Mouse (Mus musculus) liver, embryonic 11.5 days (tissue): ENCODE data around the gene B230219D22Rik. TPM values are rescaled to one million over a fixed set of nuclear protein-coding genes. Genes with fewer than 3 reads are reported as not detected.

Source experiments
- ATAC-seq: fragments of 200-750 bp; cut with Nextera tagmentation; replicated peaks from 2 replicates; pipeline ENCODE4 v1.8.0; 2017; ENCODE audit warnings: moderate number of reproducible peaks, mild to moderate bottlenecking, moderate TSS enrichment, moderate library complexity; ENCODE audit not compliant: low FRiP score
- DNase-seq: peaks from one replicate; pipeline ENCODE4 v3.0.0-alpha.2; 2017; ENCODE audit warnings: low spot score
- H3K27ac ChIP-seq: fragments of 300-500 bp; sonication (generic); 2 replicates; pipeline ENCODE4 v1.5.1; 2014; ENCODE audit warnings: mild to moderate bottlenecking, low read depth, low read length, control low read depth
- H3K27me3 ChIP-seq: fragments of 300-500 bp; sonication (generic); replicated peaks from 2 replicates; pipeline ENCODE4 v1.6.1; 2014; ENCODE audit warnings: low read length, mixed read lengths; ENCODE audit not compliant: control insufficient read depth, insufficient read depth
- H3K36me3 ChIP-seq: fragments of 300-500 bp; sonication (generic); 2 replicates; pipeline ENCODE4 v1.6.1; 2014; ENCODE audit warnings: mild to moderate bottlenecking, low read length, moderate library complexity, mixed read lengths; ENCODE audit not compliant: control insufficient read depth, insufficient read depth
- H3K4me1 ChIP-seq: fragments of 300-500 bp; sonication (generic); replicated peaks from 2 replicates; pipeline ENCODE4 v1.6.1; 2014; ENCODE audit warnings: low read length, mixed read lengths; ENCODE audit not compliant: control insufficient read depth, insufficient read depth
- H3K4me2 ChIP-seq: fragments of 300-500 bp; sonication (generic); 2 replicates; pipeline ENCODE4 v1.6.1; 2014; ENCODE audit warnings: mild to moderate bottlenecking, control low read depth, moderate library complexity
- H3K4me3 ChIP-seq: fragments of 300-500 bp; sonication (generic); 2 replicates; pipeline ENCODE4 v1.5.1; 2014; ENCODE audit warnings: low read depth, low read length, control low read depth
- H3K9ac ChIP-seq: fragments of 300-500 bp; sonication (generic); 2 replicates; pipeline ENCODE4 v1.6.1; 2014; ENCODE audit warnings: low read depth, low read length, control low read depth
- H3K9me3 ChIP-seq: fragments of 300-500 bp; sonication (generic); 2 replicates; pipeline ENCODE4 v1.6.1; 2016; ENCODE audit warnings: low read length, inconsistent platforms, mixed read lengths; ENCODE audit not compliant: control insufficient read depth
- WGBS: fragments of 180-500 bp; shearing (Covaris S2); extraction: QIAGEN DNeasy Blood & Tissue Kit; methylation state at CpG from one replicate; pipeline ENCODE4 v1.1.7; 2014; 5-methylcytosine and 5-hydroxymethylcytosine counted together
- polyA plus RNA-seq: library from polyadenylated mRNA; unstranded; fragments of >200 nt; fragmentation: Nextera tagmentation; extraction: Ambion mirVana; gene quantifications from 2 replicates; pipeline ENCODE4 v1.2.1, GENCODE M21; 2014

Gene B230219D22Rik
- polyA plus RNA-seq, 1 experiment from 2014 or later = 39.3 TPM

DNA sequence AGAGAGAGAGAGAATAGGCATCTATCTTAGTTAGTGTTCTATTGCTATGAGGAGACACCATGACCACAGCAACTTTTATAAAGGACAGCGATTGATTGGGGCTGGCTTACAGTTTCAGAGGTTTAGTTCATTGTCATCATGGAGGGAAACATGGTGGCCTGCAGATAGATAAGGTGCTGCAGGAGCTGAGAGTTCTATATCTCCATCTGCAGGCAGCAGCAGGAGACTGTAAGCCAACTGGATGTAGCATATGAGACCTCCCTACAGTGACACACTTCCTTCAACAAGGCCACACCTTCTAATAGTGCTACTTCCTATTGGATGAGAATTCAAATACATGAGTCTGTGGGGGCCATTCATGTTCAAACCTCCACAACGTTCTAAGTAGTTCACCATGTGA lies 39.2 kb downstream of the B230219D22Rik start:
- ATAC-seq (peak; percentile 47), DNase-seq (no peak)
- H3K36me3 ChIP-seq = no peaks in the 10 kb centered on the region
- no peak overlapping the region for H3K4me2 ChIP-seq
- no peaks in the 10 kb centered on the region for H3K27me3 ChIP-seq
- H3K9me3 ChIP-seq = no peaks in the 10 kb centered on the region
- no peaks in the 10 kb centered on the region for H3K4me1 ChIP-seq
- no peak overlapping the region for H3K9ac ChIP-seq
- 59% methylated on average over 2 of the region's 2 CpGs for WGBS
- H3K4me3 ChIP-seq = no peak overlapping the region
- no peak overlapping the region for H3K27ac ChIP-seq

DNA sequence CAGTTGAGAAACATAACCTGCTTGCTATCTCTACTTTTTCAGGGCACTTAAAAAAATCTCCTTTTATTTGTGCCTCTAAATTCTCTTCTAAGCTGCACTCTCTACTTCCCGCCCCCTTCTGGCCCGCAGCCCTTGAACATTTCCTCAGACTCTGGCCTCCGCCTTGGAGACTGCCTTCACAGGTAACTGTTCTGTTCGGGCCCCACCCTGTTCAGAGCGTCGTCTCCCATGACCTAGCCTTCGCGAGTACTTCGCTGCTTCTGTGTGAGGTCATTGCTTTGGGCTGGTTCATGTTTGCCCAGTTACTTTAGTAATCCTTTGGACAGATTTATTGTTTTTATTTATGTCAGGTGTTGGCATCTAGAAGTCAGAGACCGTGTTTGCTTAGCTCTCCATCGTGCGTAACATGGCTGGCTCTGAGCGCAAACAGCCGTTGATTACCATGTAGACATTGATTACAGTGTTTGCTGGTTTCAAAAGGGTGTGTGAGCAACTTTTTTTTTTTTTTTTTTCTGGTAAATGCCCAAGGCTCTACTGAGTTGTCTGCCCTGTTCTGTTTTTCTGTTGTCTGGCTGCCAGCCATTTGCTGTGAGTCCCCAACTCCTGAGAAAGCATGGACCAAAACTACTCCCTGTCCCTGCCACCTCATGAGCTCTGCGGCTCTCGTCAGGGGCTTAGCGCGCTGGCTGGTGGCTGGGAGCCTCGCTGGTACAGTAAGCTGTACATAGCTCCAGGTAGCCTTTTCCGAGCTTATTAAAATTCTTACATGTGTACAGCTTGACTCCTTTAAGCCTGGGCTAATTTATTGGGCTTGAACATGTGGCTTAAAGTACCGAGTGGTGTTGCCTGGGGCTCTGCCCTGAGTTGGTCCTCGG lies 40.9 kb downstream of the B230219D22Rik start:
- Histone ChIP-seq H3K36me3 (no peaks in the 10 kb centered on the region), H3K9me3 (no peaks in the 10 kb centered on the region), H3K27me3 (no peaks in the 10 kb centered on the region), H3K27ac (no peak overlapping the region), H3K4me1 (no peaks in the 10 kb centered on the region), H3K4me2 (no peak overlapping the region), H3K9ac (no peak overlapping the region), H3K4me3 (no peak overlapping the region)
- DNase-seq (no peak), ATAC-seq (no peak)
- WGBS = 90% methylated on average over 22 of the region's 22 CpGs

DNA sequence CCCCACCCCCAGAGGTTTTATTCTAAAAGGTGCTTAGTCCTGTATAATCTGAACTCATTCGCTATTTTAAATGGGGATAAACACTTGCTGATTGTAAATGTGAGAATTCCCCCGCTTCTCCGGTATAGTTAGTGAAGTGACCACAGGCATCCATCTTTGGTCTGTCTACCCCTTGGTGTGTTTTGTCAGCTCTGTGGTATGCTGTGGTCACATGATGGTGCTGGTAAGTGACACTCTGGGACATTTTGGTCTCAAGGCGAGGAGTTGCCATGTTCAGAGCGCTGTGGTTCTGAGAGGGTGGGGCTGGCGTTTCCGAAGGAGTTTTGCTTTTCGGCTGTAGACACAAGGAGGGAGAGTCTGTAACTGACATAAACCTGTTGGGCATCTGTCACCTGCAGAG lies 45.0 kb downstream of the B230219D22Rik start:
- no peaks in the 10 kb centered on the region for H3K9me3 ChIP-seq
- no peak overlapping the region for H3K4me3 ChIP-seq
- no peak for ATAC-seq
- no peak overlapping the region for H3K27ac ChIP-seq
- H3K4me1 ChIP-seq = no peaks in the 10 kb centered on the region
- DNase-seq = no peak
- no peak overlapping the region for H3K4me2 ChIP-seq
- WGBS = 90% methylated on average over 8 of the region's 8 CpGs
- no peak overlapping the region for H3K9ac ChIP-seq
- H3K36me3 ChIP-seq = no peaks in the 10 kb centered on the region
- no peaks in the 10 kb centered on the region for H3K27me3 ChIP-seq

DNA sequence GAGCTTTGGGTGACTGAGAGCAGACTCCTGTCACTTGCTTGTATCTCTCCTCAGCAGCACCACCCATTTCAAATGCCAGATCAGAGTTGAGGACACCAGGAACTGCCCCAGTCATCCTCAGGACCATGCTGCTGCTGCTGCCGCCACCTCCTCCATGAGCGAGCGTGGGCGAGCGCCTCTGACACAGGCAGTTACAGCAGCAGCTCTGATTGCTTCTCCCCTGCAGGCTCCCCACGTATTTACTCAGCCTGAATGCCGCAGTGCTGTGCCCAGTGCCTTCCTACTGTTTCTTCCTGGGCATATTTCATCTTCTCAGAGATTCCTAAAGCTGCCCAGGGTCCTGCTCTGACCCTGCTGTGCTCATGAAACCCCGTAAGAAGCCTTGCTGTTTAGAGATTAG lies 49.4 kb downstream of the B230219D22Rik start:
- Histone ChIP-seq H3K9ac (no peak overlapping the region), H3K4me2 (no peak overlapping the region), H3K36me3 (no peaks in the 10 kb centered on the region), H3K9me3 (no peaks in the 10 kb centered on the region), H3K27ac (no peak overlapping the region), H3K4me1 (0 out of 2 replicates have a peak, but pooled peaks cover 4% of the 10 kb centered on the region), H3K4me3 (no peak overlapping the region), H3K27me3 (no peaks in the 10 kb centered on the region)
- 75% methylated on average over 8 of the region's 8 CpGs for WGBS
- ATAC-seq (no peak), DNase-seq (no peak)

Other genes starting within 250 kb of the B230219D22Rik start
- gene Grk6, start 248.1 kb upstream of the B230219D22Rik start, polyA plus RNA-seq = 45.8 and 49.0 TPM in 2 replicates
- 0.29 and 0.35 TPM in 2 replicates for gene Prr7, start 228.9 kb upstream of the B230219D22Rik start, polyA plus RNA-seq
- 64.9 and 69.0 TPM in 2 replicates for gene Dbn1, start 205.0 kb upstream of the B230219D22Rik start, polyA plus RNA-seq
- 86.4 and 94.6 TPM in 2 replicates for gene Pdlim7, start 179.4 kb upstream of the B230219D22Rik start, polyA plus RNA-seq
- gene Dok3, start 163.8 kb upstream of the B230219D22Rik start, polyA plus RNA-seq = 4.3 and 6.0 TPM in 2 replicates
- 62.9 and 64.6 TPM in 2 replicates for gene Ddx41, start 156.5 kb upstream of the B230219D22Rik start, polyA plus RNA-seq
- gene Fam193b, start 122.0 kb upstream of the B230219D22Rik start, polyA plus RNA-seq = 18.7 and 25.3 TPM in 2 replicates
- 58.7 and 61.9 TPM in 2 replicates for gene Tmed9, start 119.4 kb upstream of the B230219D22Rik start, polyA plus RNA-seq
- 16.0 and 16.4 TPM in 2 replicates for gene B4galt7, start 93.2 kb upstream of the B230219D22Rik start, polyA plus RNA-seq
- gene Caml, start 70.1 kb upstream of the B230219D22Rik start, polyA plus RNA-seq = 35.8 and 36.2 TPM in 2 replicates
- gene Ddx46, start 58.1 kb upstream of the B230219D22Rik start, polyA plus RNA-seq = 51.5 and 54.0 TPM in 2 replicates
- 49.9 and 50.2 TPM in 2 replicates for gene Txndc15, start 21.5 kb downstream of the B230219D22Rik start, polyA plus RNA-seq
- gene Pcbd2, start 34.2 kb downstream of the B230219D22Rik start, polyA plus RNA-seq = 56.3 and 60.3 TPM in 2 replicates
- gene Catsper3, start 91.4 kb downstream of the B230219D22Rik start, polyA plus RNA-seq = not detected in 2 replicates
- gene Pitx1, start 143.1 kb downstream of the B230219D22Rik start, polyA plus RNA-seq = 6.3 and 6.8 TPM in 2 replicates